Mouse (Mus musculus) embryo, embryonic 11 days (tissue): ENCODE data around the gene Rxylt1.

Experiments used
- DNase-seq: peaks from one replicate; pipeline ENCODE4 v3.0.0-alpha.2; 2015

Gene Rxylt1

GRCm38 (mm10) chr10:122040372-122040771 is 56.8 kb downstream of the Rxylt1 start:
- DNase-seq: no peak

- DNase-seq: no peak
Observed at GRCm38 (mm10) chr10:122039566-122039965, 57.6 kb downstream of the Rxylt1 start.

DNA sequence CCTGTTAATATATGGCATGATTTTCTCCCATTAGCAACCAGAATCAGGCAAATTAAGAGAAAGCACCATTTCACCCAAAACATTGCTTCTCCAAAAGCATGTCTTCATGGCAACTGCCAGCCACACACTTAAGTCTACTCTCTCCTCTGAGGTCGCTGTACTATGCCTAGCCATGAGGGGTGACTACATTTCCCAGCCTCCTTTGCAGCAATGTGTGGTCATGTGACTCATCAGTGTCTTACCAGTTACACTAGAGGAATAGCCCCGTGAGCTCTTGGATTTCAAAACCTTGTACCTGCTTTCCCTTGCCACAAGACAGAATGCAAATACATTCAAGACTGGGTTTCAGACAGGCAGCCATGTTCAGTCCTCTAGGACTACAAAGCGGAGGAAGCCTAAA is 58.6 kb downstream of the Rxylt1 start:
- DNase-seq: no peak

- DNase-seq: no peak
Observed at GRCm38 (mm10) chr10:122033271-122033670, 63.9 kb downstream of the Rxylt1 start.

DNA sequence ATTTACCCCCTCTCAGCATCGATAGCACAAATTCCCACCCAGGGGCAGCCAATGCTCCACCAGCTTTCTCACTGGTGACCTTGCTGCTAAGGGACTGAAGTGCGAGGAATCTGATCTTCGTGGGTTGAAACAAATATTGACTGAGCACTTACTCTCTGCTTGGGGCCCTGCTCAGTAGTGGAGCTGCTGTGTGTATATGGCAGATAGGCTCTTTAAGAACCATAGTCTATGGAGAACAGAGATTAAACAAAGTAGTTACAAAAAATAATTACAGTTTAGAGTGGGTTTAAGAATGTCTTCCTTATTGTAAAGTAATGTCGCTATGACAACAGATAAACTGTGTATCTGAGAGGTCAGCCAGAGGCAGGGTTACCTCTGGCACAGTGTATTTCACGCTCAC is 66.8 kb downstream of the Rxylt1 start:
- DNase-seq: no peak

- no peak for DNase-seq
Observed at GRCm38 (mm10) chr10:122029738-122030137, 67.4 kb downstream of the Rxylt1 start.
